ENCODE assay signal across 19 mouse cellular contexts in the genomic region with DNA sequence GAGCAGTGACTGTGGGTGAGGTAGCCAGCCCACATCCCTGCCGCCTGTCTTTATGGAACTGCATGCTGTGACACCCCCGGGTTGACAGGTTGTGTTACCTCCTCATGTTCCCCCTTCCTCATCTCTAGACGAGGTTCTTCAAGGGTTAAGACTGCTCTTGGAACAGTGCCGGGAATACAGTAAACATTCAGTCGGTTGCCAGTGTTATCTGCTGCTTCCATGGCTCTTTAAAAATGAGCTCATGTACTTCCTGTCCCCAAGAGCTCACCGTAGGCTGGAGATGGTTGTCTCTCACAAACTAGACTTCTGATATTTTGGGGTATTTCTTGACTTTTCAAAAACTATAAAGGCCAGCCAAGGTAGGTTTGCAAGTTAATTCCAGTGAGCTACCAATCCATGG. TPM values are rescaled to one million over a fixed set of nuclear protein-coding genes. Genes with fewer than 3 reads are reported as not detected.
A peak's percentile ranks its signal among the peaks of the same experiment; 100 is the strongest.
DNase-seq lines count a peak whose midpoint lies in the region; ATAC-seq and TF ChIP-seq lines count a peak whose summit lies in the region.
"Had no signal": no experiment of that assay in that cellular context is flagged by ENCODE, and none has a peak within 500 bp of the region (broad histone marks: within the 10 kb centered on the region; RNA-seq: fewer than 3 reads in every experiment).

No protein-coding gene starts in this region.

- 0 out of 2 replicates have a peak, but pooled peaks have one; percentile 31 for ATAC-seq in forebrain, embryonic 16.5 days
- no peak for ATAC-seq in forebrain, postnatal 0 days
- ATAC-seq in heart, postnatal 0 days (ENCODE audit: insufficient read depth, low read depth): peak; percentile 39; the same call in 1 of the 2 replicates
- ATAC-seq in lung, embryonic 15.5 days (ENCODE audit: borderline replicate concordance, extremely low read depth, low FRiP score, low TSS enrichment): no peak
- peak; percentile 40; the same call in 1 of the 2 replicates for ATAC-seq in stomach, postnatal 0 days (ENCODE audit: low FRiP score, low TSS enrichment)
- ATAC-seq in neural tube, embryonic 15.5 days (ENCODE audit: low FRiP score): no peak
- ATAC-seq: inflammation-experienced regulatory T-cells, adult 6 months; midbrain, embryonic 15.5 days had no signal

- no peak overlapping the region for H3K9ac ChIP-seq in forebrain, embryonic 16.5 days (replicated peaks; ENCODE audit: low read depth, low read length)
- H3K9ac ChIP-seq in forebrain, postnatal 0 days: no peak overlapping the region
- no peak overlapping the region for H3K9ac ChIP-seq in heart, postnatal 0 days (replicated peaks; ENCODE audit: low read depth, low read length)
- H3K9ac ChIP-seq in lung, embryonic 15.5 days: no peak overlapping the region
- H3K9ac ChIP-seq in stomach, postnatal 0 days (ENCODE audit: low read length): no peak overlapping the region
- H3K9ac ChIP-seq in neural tube, embryonic 15.5 days (replicated peaks): no peak overlapping the region
- H3K9ac ChIP-seq: liver, embryonic 13.5 days; midbrain, embryonic 15.5 days had no signal

- H3K27me3 ChIP-seq in forebrain, embryonic 16.5 days (replicated peaks; ENCODE audit: control insufficient read depth, insufficient read depth, low read length): no peaks in the 10 kb centered on the region
- no peaks in the 10 kb centered on the region for H3K27me3 ChIP-seq in forebrain, postnatal 0 days (ENCODE audit: insufficient read depth, low read length)
- no peaks in the 10 kb centered on the region for H3K27me3 ChIP-seq in heart, postnatal 0 days (ENCODE audit: control insufficient read depth, insufficient read depth, low read length)
- no peaks in the 10 kb centered on the region for H3K27me3 ChIP-seq in lung, embryonic 15.5 days
- no peaks in the 10 kb centered on the region for H3K27me3 ChIP-seq in stomach, postnatal 0 days (ENCODE audit: control insufficient read depth, insufficient read depth, low read length)
- H3K27me3 ChIP-seq in neural tube, embryonic 15.5 days (replicated peaks): no peaks in the 10 kb centered on the region
- H3K27me3 ChIP-seq: liver, embryonic 13.5 days; midbrain, embryonic 15.5 days had no signal

- H3K4me1 ChIP-seq in forebrain, embryonic 16.5 days (replicated peaks; ENCODE audit: control insufficient read depth, insufficient read depth, low read length): peaks cover 19% of the 10 kb centered on the region
- H3K4me1 ChIP-seq in forebrain, postnatal 0 days (ENCODE audit: insufficient read depth): 0 out of 2 replicates have a peak, but pooled peaks cover 10% of the 10 kb centered on the region
- H3K4me1 ChIP-seq in heart, postnatal 0 days (ENCODE audit: control insufficient read depth, insufficient read depth): peaks cover 45% of the 10 kb centered on the region
- H3K4me1 ChIP-seq in lung, embryonic 15.5 days: peaks cover 55% of the 10 kb centered on the region
- H3K4me1 ChIP-seq in lung, adult 2 months (ENCODE audit: control insufficient read depth, insufficient read depth, low read length): peaks cover 10% of the 10 kb centered on the region
- H3K4me1 ChIP-seq in stomach, postnatal 0 days (replicated peaks; ENCODE audit: control insufficient read depth, insufficient read depth): no peaks in the 10 kb centered on the region
- peaks cover 35% of the 10 kb centered on the region for H3K4me1 ChIP-seq in neural tube, embryonic 15.5 days

- no peak overlapping the region for H3K4me2 ChIP-seq in forebrain, embryonic 16.5 days (ENCODE audit: low read length)
- H3K4me2 ChIP-seq in forebrain, postnatal 0 days (ENCODE audit: low read depth): no peak overlapping the region
- no peak overlapping the region for H3K4me2 ChIP-seq in heart, postnatal 0 days (ENCODE audit: low read depth, low read length)
- H3K4me2 ChIP-seq in lung, embryonic 15.5 days: no peak overlapping the region; the same call in 1 of the 2 replicates
- no peak overlapping the region for H3K4me2 ChIP-seq in stomach, postnatal 0 days (replicated peaks; ENCODE audit: low read depth)
- H3K4me2 ChIP-seq in neural tube, embryonic 15.5 days: no peak overlapping the region
- H3K4me2 ChIP-seq: liver, embryonic 13.5 days; midbrain, embryonic 15.5 days had no signal

- no peak for TF ChIP-seq CTCF in forebrain, postnatal 0 days (IDR thresholded peaks at IDR 0.05; ENCODE audit: low read depth)
- no peak for TF ChIP-seq CTCF in heart, postnatal 0 days (IDR thresholded peaks at IDR 0.05; ENCODE audit: low read depth)
- TF ChIP-seq CTCF in lung, adult 2 months (IDR thresholded peaks at IDR 0.05; ENCODE audit: insufficient read depth, low read length): no peak
- TF ChIP-seq CTCF in stomach, postnatal 0 days (IDR thresholded peaks at IDR 0.05; ENCODE audit: low read depth): no peak

- WGBS in forebrain, embryonic 16.5 days: 45% methylated on average over 6 of the region's 6 CpGs
- 35% methylated on average over 6 of the region's 6 CpGs for WGBS in forebrain, postnatal 0 days
- 23% methylated on average over 6 of the region's 6 CpGs for WGBS in heart, postnatal 0 days
- 6% methylated on average over 6 of the region's 6 CpGs for WGBS in lung, embryonic 15.5 days
- WGBS in lung, adult 2 months: 22% methylated on average over 6 of the region's 6 CpGs
- 28% methylated on average over 6 of the region's 6 CpGs for WGBS in stomach, postnatal 0 days
- 53% methylated on average over 6 of the region's 6 CpGs for WGBS in neural tube, embryonic 15.5 days

- intact Hi-C loops in heart, postnatal 25 days (cut with DNase I): loop anchor here (5.0 kb wide), 1 partner anchor 33 kb away; no protein-coding TSS in a partner anchor

- no peak for DNase-seq in forebrain, postnatal 0 days
- DNase-seq in heart, postnatal 0 days (ENCODE audit: low spot score): peak; percentile 68
- DNase-seq in heart, postnatal 25 days (ENCODE audit: low spot score): no peak
- DNase-seq in lung, adult 2 months: no peak
- no peak for DNase-seq in stomach, postnatal 0 days (ENCODE audit: low spot score)
- DNase-seq: adrenal gland, adult 2 months; cerebellum, postnatal 36 days; gastrocnemius, adult 2 months; kidney, adult 9 months; liver, embryonic 13.5 days; right cerebral cortex, adult 18-20 months had no signal

- no peaks in the 10 kb centered on the region for H3K9me3 ChIP-seq in forebrain, embryonic 16.5 days (ENCODE audit: control insufficient read depth, low read length)
- no peaks in the 10 kb centered on the region for H3K9me3 ChIP-seq in forebrain, postnatal 0 days (ENCODE audit: low read length)
- no peaks in the 10 kb centered on the region for H3K9me3 ChIP-seq in heart, postnatal 0 days (replicated peaks; ENCODE audit: control insufficient read depth, low read length)
- H3K9me3 ChIP-seq in lung, embryonic 15.5 days: no peaks in the 10 kb centered on the region
- H3K9me3 ChIP-seq in stomach, postnatal 0 days (ENCODE audit: control insufficient read depth, low read length): no peaks in the 10 kb centered on the region
- H3K9me3 ChIP-seq in neural tube, embryonic 15.5 days (replicated peaks): 0 out of 2 replicates have a peak, but pooled peaks cover 3% of the 10 kb centered on the region
- H3K9me3 ChIP-seq: embryonic facial prominence, embryonic 10.5 days; liver, embryonic 13.5 days; midbrain, embryonic 15.5 days had no signal

- no peaks in the 10 kb centered on the region for H3K36me3 ChIP-seq in forebrain, embryonic 16.5 days (ENCODE audit: control insufficient read depth, insufficient read depth)
- H3K36me3 ChIP-seq in forebrain, postnatal 0 days (ENCODE audit: insufficient read depth): no peaks in the 10 kb centered on the region
- H3K36me3 ChIP-seq in heart, postnatal 0 days (replicated peaks; ENCODE audit: control insufficient read depth, insufficient read depth, low read length): no peaks in the 10 kb centered on the region
- no peaks in the 10 kb centered on the region for H3K36me3 ChIP-seq in lung, embryonic 15.5 days
- H3K36me3 ChIP-seq in stomach, postnatal 0 days (ENCODE audit: control insufficient read depth, insufficient read depth, low read length): no peaks in the 10 kb centered on the region
- no peaks in the 10 kb centered on the region for H3K36me3 ChIP-seq in neural tube, embryonic 15.5 days
- H3K36me3 ChIP-seq: liver, embryonic 13.5 days; midbrain, embryonic 15.5 days had no signal

- H3K4me3 ChIP-seq in forebrain, embryonic 16.5 days (replicated peaks; ENCODE audit: low read length): no peak overlapping the region
- no peak overlapping the region for H3K4me3 ChIP-seq in forebrain, postnatal 0 days (ENCODE audit: low read depth, low read length)
- no peak overlapping the region for H3K4me3 ChIP-seq in heart, postnatal 0 days (ENCODE audit: low read depth, low read length)
- no peak overlapping the region for H3K4me3 ChIP-seq in lung, embryonic 15.5 days
- H3K4me3 ChIP-seq in lung, adult 2 months (replicated peaks; ENCODE audit: extremely low read depth, low read depth, low read length): no peak overlapping the region
- no peak overlapping the region for H3K4me3 ChIP-seq in stomach, postnatal 0 days (ENCODE audit: low read depth, low read length)
- no peak overlapping the region for H3K4me3 ChIP-seq in neural tube, embryonic 15.5 days (replicated peaks)
- H3K4me3 ChIP-seq: embryonic facial prominence, embryonic 10.5 days; erythroblast, embryonic 14.5 days; gastrocnemius, adult 2 months; liver, embryonic 13.5 days; midbrain, embryonic 15.5 days had no signal

- TF ChIP-seq POLR2A in lung, adult 2 months (IDR thresholded peaks at IDR 0.05; ENCODE audit: borderline replicate concordance, extremely low read depth, low read depth, low read length): no peak

- H3K27ac ChIP-seq in forebrain, embryonic 16.5 days (ENCODE audit: low read length): no peak overlapping the region
- H3K27ac ChIP-seq in forebrain, postnatal 0 days (ENCODE audit: low read depth, low read length): no peak overlapping the region
- H3K27ac ChIP-seq in heart, postnatal 0 days (ENCODE audit: low read depth): no peak overlapping the region
- peak overlapping the region; percentile 78 for H3K27ac ChIP-seq in lung, embryonic 15.5 days
- H3K27ac ChIP-seq in stomach, postnatal 0 days (replicated peaks): no peak overlapping the region
- H3K27ac ChIP-seq in neural tube, embryonic 15.5 days (replicated peaks): no peak overlapping the region
- H3K27ac ChIP-seq: embryonic facial prominence, embryonic 10.5 days; gastrocnemius, adult 2 months; liver, embryonic 13.5 days; midbrain, embryonic 15.5 days had no signal

- no peak for TF ChIP-seq EP300 in heart, postnatal 0 days (IDR thresholded peaks at IDR 0.05; ENCODE audit: low read depth)
- TF ChIP-seq EP300 in stomach, postnatal 0 days (optimal IDR thresholded peaks at IDR 0.05): no peak

RNA-seq across cellular contexts. Expression of gene Srgap1, which starts 41.6 kb away (rescaled TPM):
- polyA plus RNA-seq in forebrain, embryonic 16.5 days (2015; fragmentation: Nextera tagmentation; extraction: Ambion mirVana): 29.9 and 32.0 TPM in 2 replicates
- 19.4 and 20.2 TPM in 2 replicates for total RNA-seq in forebrain, postnatal 0 days (2014; rRNA removed)
- 13.5 and 27.8 TPM in 2 replicates for polyA plus RNA-seq in forebrain, postnatal 0 days (2015; fragmentation: Nextera tagmentation; extraction: Ambion mirVana)
- 3.4 and 4.0 TPM in 2 replicates for total RNA-seq in heart, postnatal 0 days (2014; rRNA removed; ENCODE audit: low replicate concordance)
- polyA plus RNA-seq in heart, postnatal 0 days (2015; fragmentation: Nextera tagmentation; extraction: Ambion mirVana): 4.9 and 5.0 TPM in 2 replicates
- 1 to 10 TPM; 2.0 to 2.4 TPM for total RNA-seq in heart, postnatal 25 days (2021)
- 9.7 and 10.7 TPM in 2 replicates for polyA plus RNA-seq in lung, embryonic 15.5 days (2015; fragmentation: Nextera tagmentation; extraction: Ambion mirVana)
- polyA plus RNA-seq in lung, adult 2 months (2012; rRNA removed): 5.6 and 6.8 TPM in 2 replicates
- polyA plus RNA-seq in stomach, postnatal 0 days (2015; fragmentation: Nextera tagmentation; extraction: Ambion mirVana): 4.6 and 5.2 TPM in 2 replicates
- polyA plus RNA-seq in neural tube, embryonic 15.5 days (2015; fragmentation: Nextera tagmentation; extraction: Ambion mirVana): 26.1 and 30.7 TPM in 2 replicates
- total RNA-seq: granulocyte monocyte progenitor cell, adult 5-6 weeks had no signal

Comparison
In these comparisons a context has a peak if more than half of its experiments do, and no peak if none do; other contexts are left out.
1. ATAC-seq: peak in forebrain, embryonic 16.5 days (single experiment), heart, postnatal 0 days (single experiment) and stomach, postnatal 0 days (single experiment); none in forebrain, postnatal 0 days (single experiment), lung, embryonic 15.5 days (single experiment) and neural tube, embryonic 15.5 days (single experiment).